Comparison of ENCODE assay signal across 8 mouse cellular contexts in genomic region chr10:34095964-34096363, GRCm38 (mm10). TPM values are rescaled to one million over a fixed set of nuclear protein-coding genes. Genes with fewer than 3 reads are reported as not detected.
DNase-seq lines count a peak whose midpoint lies in the region; ATAC-seq and TF ChIP-seq lines count a peak whose summit lies in the region.
"Had no signal": no experiment of that assay in that cellular context is flagged by ENCODE, and none has a peak within 500 bp of the region (broad histone marks: within the 10 kb centered on the region; RNA-seq: fewer than 3 reads in every experiment).

No protein-coding gene starts in this region.

- no peak for TF ChIP-seq CTCF in lung, adult 2 months (IDR thresholded peaks at IDR 0.05; ENCODE audit: insufficient read depth, low read length)
- TF ChIP-seq CTCF in olfactory bulb, adult 2 months (IDR thresholded peaks at IDR 0.05; ENCODE audit: insufficient read depth, low read depth, low read length), result no peak

- H3K27ac ChIP-seq in forebrain, embryonic 10.5 days, result peak overlapping the region; percentile 4; the same call in 1 of the 2 replicates
- H3K27ac ChIP-seq in intestine, embryonic 16.5 days (ENCODE audit: low read length), result no peak overlapping the region
- H3K27ac ChIP-seq in olfactory bulb, adult 2 months (ENCODE audit: insufficient read depth, low read depth, low read length), result 0 out of 2 replicates have a peak overlapping the region, but pooled peaks have one; percentile 16

- H3K27me3 ChIP-seq in forebrain, embryonic 10.5 days (ENCODE audit: poor library complexity, severe bottlenecking), result no peaks in the 10 kb centered on the region
- no peaks in the 10 kb centered on the region for H3K27me3 ChIP-seq in intestine, embryonic 16.5 days (replicated peaks; ENCODE audit: control insufficient read depth, insufficient read depth, low read length)

- no peaks in the 10 kb centered on the region for H3K36me3 ChIP-seq in forebrain, embryonic 10.5 days (replicated peaks)
- H3K36me3 ChIP-seq in intestine, embryonic 16.5 days (ENCODE audit: control insufficient read depth, insufficient read depth, low read length), result no peaks in the 10 kb centered on the region

- no peaks in the 10 kb centered on the region for H3K4me1 ChIP-seq in lung, adult 2 months (ENCODE audit: control insufficient read depth, insufficient read depth, low read length)
- H3K4me1 ChIP-seq in forebrain, embryonic 10.5 days, result peaks cover 8% of the 10 kb centered on the region; the same call in 1 of the 2 replicates
- H3K4me1 ChIP-seq in intestine, embryonic 16.5 days (ENCODE audit: control insufficient read depth, insufficient read depth, low read length), result no peaks in the 10 kb centered on the region
- H3K4me1 ChIP-seq in olfactory bulb, adult 2 months (ENCODE audit: control insufficient read depth, insufficient read depth, low read length), result peaks cover 2% of the 10 kb centered on the region; the same call in 1 of the 2 replicates

- ATAC-seq in intestine, embryonic 16.5 days, result peak; percentile 46

- H3K9me3 ChIP-seq in forebrain, embryonic 10.5 days, result no peaks in the 10 kb centered on the region
- H3K9me3 ChIP-seq in intestine, embryonic 16.5 days (ENCODE audit: control insufficient read depth, low read length), result no peaks in the 10 kb centered on the region

- peak overlapping the region; percentile 42 for H3K4me2 ChIP-seq in intestine, embryonic 16.5 days (ENCODE audit: low read depth, low read length)

- no peak for DNase-seq in lung, adult 2 months
- no peak for DNase-seq in lung, postnatal 4 days
- no peak for DNase-seq in forebrain, embryonic 10.5 days (ENCODE audit: extremely low spot score, low spot score)
- DNase-seq in ovary, postnatal 14 days (ENCODE audit: low spot score), result no peak
- DNase-seq in layer of hippocampus, adult 9-10 months (ENCODE audit: low spot score), result no peak

- 59% methylated on average over 12 of the region's 12 CpGs for WGBS in lung, adult 2 months
- 75% methylated on average over 12 of the region's 12 CpGs for WGBS in forebrain, embryonic 10.5 days
- 58% methylated on average over 12 of the region's 12 CpGs for WGBS in intestine, embryonic 16.5 days
- WGBS in olfactory bulb, adult 2 months, result 43% methylated on average over 12 of the region's 12 CpGs

- H3K4me3 ChIP-seq in lung, adult 2 months (replicated peaks; ENCODE audit: extremely low read depth, low read depth, low read length), result peak overlapping the region; percentile 55
- H3K4me3 ChIP-seq in forebrain, embryonic 10.5 days, result peak overlapping the region; percentile 32
- H3K4me3 ChIP-seq in intestine, embryonic 16.5 days (ENCODE audit: low read length), result peak overlapping the region; percentile 23
- peak overlapping the region; percentile 35 for H3K4me3 ChIP-seq in olfactory bulb, adult 2 months (ENCODE audit: insufficient read depth, low read depth, low read length)

- TF ChIP-seq POLR2A in lung, adult 2 months (IDR thresholded peaks at IDR 0.05; ENCODE audit: borderline replicate concordance, extremely low read depth, low read depth, low read length), result no peak
- TF ChIP-seq POLR2A in olfactory bulb, adult 2 months (IDR thresholded peaks at IDR 0.05; ENCODE audit: insufficient read depth, low read depth, low read length), result no peak

- peak overlapping the region; percentile 27 for H3K9ac ChIP-seq in intestine, embryonic 16.5 days (ENCODE audit: low read depth, low read length)

RNA-seq across cellular contexts. Expression of gene Calhm5, which starts 0.4 kb away (rescaled TPM):
- 0.49 and 1.2 TPM in 2 replicates for polyA plus RNA-seq in lung, adult 2 months (2012; rRNA removed)
- polyA plus RNA-seq in forebrain, embryonic 10.5 days (2016; fragmentation: Nextera tagmentation; extraction: Ambion mirVana), result 0.05 and 0.09 TPM in 2 replicates
- polyA plus RNA-seq in intestine, embryonic 16.5 days (2015; fragmentation: Nextera tagmentation; extraction: Ambion mirVana), result 0.94 and 1.1 TPM in 2 replicates
- polyA plus RNA-seq in olfactory bulb, adult 2 months (2012; ENCODE audit: insufficient read depth, insufficient read length, low replicate concordance, missing spikeins), result not detected in 2 replicates

RNA-seq across cellular contexts. Expression of gene Calhm6, which starts 31.8 kb away (rescaled TPM):
- 2.3 and 2.4 TPM in 2 replicates for polyA plus RNA-seq in lung, adult 2 months (2012; rRNA removed)
- 0.47 and 0.56 TPM in 2 replicates for polyA plus RNA-seq in forebrain, embryonic 10.5 days (2016; fragmentation: Nextera tagmentation; extraction: Ambion mirVana)
- 1.4 and 1.7 TPM in 2 replicates for polyA plus RNA-seq in intestine, embryonic 16.5 days (2015; fragmentation: Nextera tagmentation; extraction: Ambion mirVana)
- polyA plus RNA-seq in olfactory bulb, adult 2 months (2012; ENCODE audit: insufficient read depth, insufficient read length, low replicate concordance, missing spikeins), result not detected in 2 replicates

RNA-seq across cellular contexts. Expression of gene Calhm4, which starts 51.9 kb away (rescaled TPM):
- not detected in 2 replicates for polyA plus RNA-seq in lung, adult 2 months (2012; rRNA removed)
- polyA plus RNA-seq in forebrain, embryonic 10.5 days (2016; fragmentation: Nextera tagmentation; extraction: Ambion mirVana), result 0.04 TPM in 1 of 2 replicates, not detected in the other
- not detected in 2 replicates for polyA plus RNA-seq in intestine, embryonic 16.5 days (2015; fragmentation: Nextera tagmentation; extraction: Ambion mirVana)
- not detected in 2 replicates for polyA plus RNA-seq in olfactory bulb, adult 2 months (2012; ENCODE audit: insufficient read depth, insufficient read length, low replicate concordance, missing spikeins)
- polyA plus RNA-seq: brain, embryonic 14.5 days had no signal

RNA-seq across cellular contexts. Expression of gene Trappc3l, which starts 58.6 kb away (rescaled TPM):
- polyA plus RNA-seq in lung, adult 2 months (2012; rRNA removed), result not detected in 2 replicates
- polyA plus RNA-seq in forebrain, embryonic 10.5 days (2016; fragmentation: Nextera tagmentation; extraction: Ambion mirVana), result not detected in 2 replicates
- polyA plus RNA-seq in intestine, embryonic 16.5 days (2015; fragmentation: Nextera tagmentation; extraction: Ambion mirVana), result not detected in 2 replicates
- polyA plus RNA-seq in olfactory bulb, adult 2 months (2012; ENCODE audit: insufficient read depth, insufficient read length, low replicate concordance, missing spikeins), result not detected in 2 replicates
